Comparison of ENCODE assay signal across 8 mouse cellular contexts in the genomic region with DNA sequence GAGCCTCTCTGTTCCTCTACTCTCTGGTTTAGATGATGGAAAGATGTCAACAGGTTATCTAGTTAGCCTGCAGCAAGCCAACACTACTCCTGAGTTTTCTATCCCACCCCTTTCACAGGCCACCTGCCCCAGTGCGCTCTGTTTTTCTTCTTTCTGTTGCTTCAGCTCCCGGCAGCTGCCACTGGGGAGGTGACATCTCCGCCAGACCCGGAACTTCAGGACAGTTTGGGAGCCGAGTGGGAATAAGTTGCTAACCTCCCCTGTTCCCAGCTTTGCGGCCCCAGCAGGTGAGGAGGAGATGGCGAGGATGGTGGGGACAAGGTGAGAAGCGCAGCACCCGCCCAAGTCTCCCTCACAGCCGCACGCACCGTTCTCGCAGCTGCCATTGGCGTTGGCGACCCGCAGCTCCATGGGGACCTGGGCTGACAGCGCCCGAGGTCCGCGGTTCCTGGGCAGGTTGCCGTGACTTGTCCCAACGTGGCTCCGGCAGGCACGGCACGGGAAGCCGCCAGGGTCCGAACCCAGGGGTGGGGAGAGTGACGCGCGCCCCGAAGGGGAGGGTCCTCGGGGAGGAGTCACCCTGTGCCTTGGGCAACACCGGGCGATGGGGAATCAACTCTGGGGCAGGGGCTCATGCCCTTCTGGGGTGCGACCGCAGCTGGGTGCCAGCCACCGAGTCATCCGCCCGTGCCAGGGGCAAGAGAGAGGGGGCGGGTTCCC. TPM values are rescaled to one million over a fixed set of nuclear protein-coding genes. Genes with fewer than 3 reads are reported as not detected.
A peak's percentile ranks its signal among the peaks of the same experiment; 100 is the strongest.
DNase-seq lines count a peak whose midpoint lies in the region; ATAC-seq and TF ChIP-seq lines count a peak whose summit lies in the region.
"Had no signal": no experiment of that assay in that cellular context is flagged by ENCODE, and none has a peak within 500 bp of the region (broad histone marks: within the 10 kb centered on the region; RNA-seq: fewer than 3 reads in every experiment).

A gene (minus strand): TSS at position 643 of the 720 bp plus-strand sequence.

- peak; percentile 55; the same call in 1 of the 2 replicates for ATAC-seq in forebrain, embryonic 12.5 days (ENCODE audit: low FRiP score)
- no peak for ATAC-seq in midbrain, embryonic 14.5 days (ENCODE audit: low FRiP score, low TSS enrichment)

- no peaks in the 10 kb centered on the region for H3K9me3 ChIP-seq in forebrain, embryonic 12.5 days
- no peaks in the 10 kb centered on the region for H3K9me3 ChIP-seq in midbrain, embryonic 14.5 days (ENCODE audit: control insufficient read depth, low read length)

- H3K4me1 ChIP-seq in forebrain, embryonic 12.5 days, result peaks cover 13% of the 10 kb centered on the region
- H3K4me1 ChIP-seq in midbrain, embryonic 14.5 days (ENCODE audit: control insufficient read depth, insufficient read depth, low read length), result peaks cover 8% of the 10 kb centered on the region; the same call in 1 of the 2 replicates

- peak within 1 kb of the TSS; percentile 47 for H3K4me3 ChIP-seq in left cerebral cortex, adult 2 months
- H3K4me3 ChIP-seq in forebrain, embryonic 12.5 days (replicated peaks), result peak within 1 kb of the TSS; percentile 51
- peak within 1 kb of the TSS; percentile 42 for H3K4me3 ChIP-seq in midbrain, embryonic 14.5 days (replicated peaks; ENCODE audit: low read depth, low read length)

- peak within 1 kb of the TSS; percentile 50; the same call in 1 of the 2 replicates for H3K27ac ChIP-seq in left cerebral cortex, adult 2 months
- H3K27ac ChIP-seq in forebrain, embryonic 12.5 days, result no peak within 1 kb of the TSS
- H3K27ac ChIP-seq in midbrain, embryonic 14.5 days (replicated peaks; ENCODE audit: low read depth, low read length), result no peak within 1 kb of the TSS

- peak within 1 kb of the TSS; percentile 59 for H3K9ac ChIP-seq in forebrain, embryonic 12.5 days
- H3K9ac ChIP-seq in midbrain, embryonic 14.5 days (replicated peaks; ENCODE audit: low read length), result peak within 1 kb of the TSS; percentile 54

- TF ChIP-seq CTCF in left cerebral cortex, adult 2 months (IDR thresholded peaks at IDR 0.05), result no peak

- peaks cover 24% of the 10 kb centered on the region for H3K27me3 ChIP-seq in forebrain, embryonic 12.5 days
- H3K27me3 ChIP-seq in midbrain, embryonic 14.5 days (ENCODE audit: control insufficient read depth, insufficient read depth, low read length), result no peaks in the 10 kb centered on the region; the same call in 1 of the 2 replicates

- peak within 1 kb of the TSS; percentile 93 for H3K4me2 ChIP-seq in forebrain, embryonic 12.5 days
- H3K4me2 ChIP-seq in midbrain, embryonic 14.5 days (ENCODE audit: low read length), result peak within 1 kb of the TSS; percentile 84

- DNase-seq in left cerebral cortex, adult 2 months (ENCODE audit: extremely low spot score in 1 of 2, low spot score in 2 of 2), result peak in 1 of 2 experiments; percentile 19
- no peak for DNase-seq in left cerebral cortex, postnatal 36 days (ENCODE audit: low spot score in 2 of 2)
- peak; percentile 42 for DNase-seq in adrenal gland, postnatal 10 days
- DNase-seq in kidney, postnatal 14 days, result peak; percentile 27
- peak; percentile 44 for DNase-seq in midbrain, embryonic 14.5 days
- DNase-seq in urinary bladder, postnatal 36 days (ENCODE audit: low spot score in 2 of 2), result peak; percentile 69 to 71

- intact Hi-C loops in left cerebral cortex, adult 2 months (cut with DNase I), result no loop called here
- intact Hi-C loops in left cerebral cortex, postnatal 36 days (cut with DNase I), result no loop called here

- H3K36me3 ChIP-seq in forebrain, embryonic 12.5 days (replicated peaks), result no peaks in the 10 kb centered on the region
- no peaks in the 10 kb centered on the region for H3K36me3 ChIP-seq in midbrain, embryonic 14.5 days (ENCODE audit: control insufficient read depth, insufficient read depth, low read length)

- WGBS in forebrain, embryonic 12.5 days, result 3% methylated on average over 40 of the region's 40 CpGs
- 2% methylated on average over 40 of the region's 40 CpGs for WGBS in midbrain, embryonic 14.5 days

RNA-seq across cellular contexts. Expression of the gene that starts here (rescaled TPM):
- total RNA-seq in left cerebral cortex, adult 2 months (2021), result 1 to 10 TPM; 1.2 to 1.4 TPM
- 1 to 10 TPM; 1.9 to 2.5 TPM for total RNA-seq in left cerebral cortex, postnatal 36 days (2021)
- total RNA-seq in adrenal gland, postnatal 10 days (2021), result under 1 TPM in 1 of 2 experiments, not detected in 1; 0.12 TPM
- 0.59 and 0.84 TPM in 2 replicates for polyA plus RNA-seq in forebrain, embryonic 12.5 days (2016; fragmentation: Nextera tagmentation; extraction: Ambion mirVana)
- 0.72 TPM in 1 of 2 replicates, not detected in the other for polyA plus RNA-seq in midbrain, embryonic 14.5 days (2014; fragmentation: Nextera tagmentation; extraction: Ambion mirVana)
- total RNA-seq: common myeloid progenitor, adult 5-6 weeks had no signal

Comparison
In these comparisons a context has a peak if more than half of its experiments do, and no peak if none do; other contexts are left out.
1. Peak in DNase-seq in adrenal gland, postnatal 10 days; RNA of the gene not detected or under 1 TPM.
2. Peak in ATAC-seq, H3K4me3 ChIP-seq, H3K9ac ChIP-seq and H3K4me2 ChIP-seq in forebrain, embryonic 12.5 days; RNA of the gene not detected or under 1 TPM.
3. Peak in DNase-seq, H3K4me3 ChIP-seq, H3K9ac ChIP-seq and H3K4me2 ChIP-seq in midbrain, embryonic 14.5 days; RNA of the gene not detected or under 1 TPM.
4. DNase-seq: peak in kidney, postnatal 14 days (single experiment) and urinary bladder, postnatal 36 days (2 of 2); none in left cerebral cortex, postnatal 36 days (0 of 2).
5. Peak in every context shown above with its lines, with median percentiles within 50 percentile points of each other: H3K4me3 ChIP-seq.